ENCODE assay signal across 10 mouse cellular contexts in genomic region chr12:112823221-112823620, GRCm38 (mm10). TPM values are rescaled to one million over a fixed set of nuclear protein-coding genes. Genes with fewer than 3 reads are reported as not detected.
A peak's percentile ranks its signal among the peaks of the same experiment; 100 is the strongest.
DNase-seq lines count a peak whose midpoint lies in the region; ATAC-seq lines count a peak whose summit lies in the region.
"Had no signal": no experiment of that assay in that cellular context is flagged by ENCODE, and none has a peak within 500 bp of the region (broad histone marks: within the 10 kb centered on the region; RNA-seq: fewer than 3 reads in every experiment).

No protein-coding gene starts in this region.

- H3K27me3 ChIP-seq in forebrain, embryonic 12.5 days: no peaks in the 10 kb centered on the region
- no peaks in the 10 kb centered on the region for H3K27me3 ChIP-seq in forebrain, embryonic 11.5 days (ENCODE audit: control insufficient read depth, insufficient read depth, low read length)
- H3K27me3 ChIP-seq in neural tube, embryonic 11.5 days (ENCODE audit: control insufficient read depth, insufficient read depth, low read length): no peaks in the 10 kb centered on the region

- DNase-seq in forebrain, embryonic 11.5 days (ENCODE audit: low spot score): no peak
- peak; percentile 1 for DNase-seq in neural tube, embryonic 11.5 days (ENCODE audit: low spot score)
- DNase-seq in neural tube, embryonic 10.5 days (ENCODE audit: extremely low spot score, low spot score): no peak
- DNase-seq in thymus, postnatal 4 days: peak; percentile 58
- no peak for DNase-seq in urinary bladder, postnatal 14 days (ENCODE audit: low spot score)
- no peak for DNase-seq in testis, postnatal 14 days (ENCODE audit: low spot score)
- DNase-seq: adrenal gland, adult 2 months had no signal

- WGBS in forebrain, embryonic 12.5 days: 87% methylated on average over 4 of the region's 4 CpGs
- WGBS in forebrain, embryonic 11.5 days: 90% methylated on average over 4 of the region's 4 CpGs
- 89% methylated on average over 4 of the region's 4 CpGs for WGBS in neural tube, embryonic 11.5 days

- H3K4me2 ChIP-seq in forebrain, embryonic 12.5 days: no peak overlapping the region
- H3K4me2 ChIP-seq in forebrain, embryonic 11.5 days (ENCODE audit: low read depth, low read length, severe bottlenecking): no peak overlapping the region
- no peak overlapping the region for H3K4me2 ChIP-seq in neural tube, embryonic 11.5 days (ENCODE audit: low read depth)

- no peaks in the 10 kb centered on the region for H3K9me3 ChIP-seq in forebrain, embryonic 12.5 days
- no peaks in the 10 kb centered on the region for H3K9me3 ChIP-seq in forebrain, embryonic 11.5 days (ENCODE audit: control insufficient read depth, low read length)
- H3K9me3 ChIP-seq in neural tube, embryonic 11.5 days (ENCODE audit: control insufficient read depth, low read length): no peaks in the 10 kb centered on the region

- peaks cover 88% of the 10 kb centered on the region for H3K36me3 ChIP-seq in forebrain, embryonic 12.5 days (replicated peaks)
- H3K36me3 ChIP-seq in forebrain, embryonic 11.5 days (ENCODE audit: control insufficient read depth, insufficient read depth, low read length): peaks cover 22% of the 10 kb centered on the region
- peaks cover 20% of the 10 kb centered on the region for H3K36me3 ChIP-seq in neural tube, embryonic 11.5 days (ENCODE audit: control insufficient read depth, insufficient read depth, low read length)

- H3K4me1 ChIP-seq in forebrain, embryonic 12.5 days: peaks cover 55% of the 10 kb centered on the region
- H3K4me1 ChIP-seq in forebrain, embryonic 11.5 days (replicated peaks; ENCODE audit: control insufficient read depth, insufficient read depth, low read length): peaks cover 14% of the 10 kb centered on the region
- H3K4me1 ChIP-seq in neural tube, embryonic 11.5 days (ENCODE audit: control insufficient read depth, insufficient read depth, low read length): peaks cover 12% of the 10 kb centered on the region

- H3K9ac ChIP-seq in forebrain, embryonic 12.5 days: peak overlapping the region; percentile 17; the same call in 1 of the 2 replicates
- no peak overlapping the region for H3K9ac ChIP-seq in forebrain, embryonic 11.5 days (ENCODE audit: low read length)
- no peak overlapping the region for H3K9ac ChIP-seq in neural tube, embryonic 11.5 days (ENCODE audit: low read length)

- H3K27ac ChIP-seq in forebrain, embryonic 12.5 days: no peak overlapping the region
- no peak overlapping the region for H3K27ac ChIP-seq in forebrain, embryonic 11.5 days (ENCODE audit: low read depth, low read length)
- no peak overlapping the region for H3K27ac ChIP-seq in neural tube, embryonic 11.5 days (ENCODE audit: low read depth, low read length)

- ATAC-seq in forebrain, embryonic 12.5 days (ENCODE audit: low FRiP score): no peak
- no peak for ATAC-seq in forebrain, embryonic 11.5 days (replicated peaks; ENCODE audit: low FRiP score)
- no peak for ATAC-seq in neural tube, embryonic 11.5 days (ENCODE audit: insufficient read depth, low FRiP score, low TSS enrichment)
- ATAC-seq in megakaryocyte progenitor cell, adult 5-6 weeks (replicated peaks; ENCODE audit: poor library complexity): 0 out of 2 replicates have a peak, but pooled peaks have one; percentile 24

- no peak overlapping the region for H3K4me3 ChIP-seq in forebrain, embryonic 12.5 days (replicated peaks)
- no peak overlapping the region for H3K4me3 ChIP-seq in forebrain, embryonic 11.5 days (ENCODE audit: low read depth, low read length)
- no peak overlapping the region for H3K4me3 ChIP-seq in neural tube, embryonic 11.5 days (ENCODE audit: low read depth, low read length)

RNA-seq across cellular contexts. Expression of gene Cdca4, which starts 6.0 kb away (rescaled TPM):
- 144 and 149 TPM in 2 replicates for polyA plus RNA-seq in forebrain, embryonic 12.5 days (2016; fragmentation: Nextera tagmentation; extraction: Ambion mirVana)
- polyA plus RNA-seq in forebrain, embryonic 11.5 days (2014; fragmentation: Nextera tagmentation; extraction: Ambion mirVana): 170 and 180 TPM in 2 replicates
- polyA plus RNA-seq in neural tube, embryonic 11.5 days (2014; fragmentation: Nextera tagmentation; extraction: Ambion mirVana): 165 and 173 TPM in 2 replicates
- total RNA-seq in megakaryocyte progenitor cell, adult 5-6 weeks (2015): 64.3 and 68.9 TPM in 2 replicates
- total RNA-seq in megakaryocyte progenitor cell, adult 5-6 weeks (2017): 56.8 and 63.6 TPM in 2 replicates

RNA-seq across cellular contexts. Expression of gene Clba1, which starts 14.5 kb away (rescaled TPM):
- polyA plus RNA-seq in forebrain, embryonic 12.5 days (2016; fragmentation: Nextera tagmentation; extraction: Ambion mirVana): 13.7 and 15.6 TPM in 2 replicates
- polyA plus RNA-seq in forebrain, embryonic 11.5 days (2014; fragmentation: Nextera tagmentation; extraction: Ambion mirVana): 12.5 and 15.3 TPM in 2 replicates
- 13.6 and 14.0 TPM in 2 replicates for polyA plus RNA-seq in neural tube, embryonic 11.5 days (2014; fragmentation: Nextera tagmentation; extraction: Ambion mirVana)
- total RNA-seq in megakaryocyte progenitor cell, adult 5-6 weeks (2015): 0.39 and 0.52 TPM in 2 replicates
- 0.87 and 1.0 TPM in 2 replicates for total RNA-seq in megakaryocyte progenitor cell, adult 5-6 weeks (2017)

RNA-seq across cellular contexts. Expression of gene Ahnak2, which starts 20.8 kb away (rescaled TPM):
- polyA plus RNA-seq in forebrain, embryonic 12.5 days (2016; fragmentation: Nextera tagmentation; extraction: Ambion mirVana): 0.05 and 0.19 TPM in 2 replicates
- polyA plus RNA-seq in forebrain, embryonic 11.5 days (2014; fragmentation: Nextera tagmentation; extraction: Ambion mirVana): 0.08 and 0.16 TPM in 2 replicates
- 0.26 and 0.61 TPM in 2 replicates for polyA plus RNA-seq in neural tube, embryonic 11.5 days (2014; fragmentation: Nextera tagmentation; extraction: Ambion mirVana)
- total RNA-seq in megakaryocyte progenitor cell, adult 5-6 weeks (2015): not detected in 2 replicates
- total RNA-seq in megakaryocyte progenitor cell, adult 5-6 weeks (2017): not detected in 2 replicates

RNA-seq across cellular contexts. Expression of gene Gpr132, which starts 44.8 kb away (rescaled TPM):
- polyA plus RNA-seq in forebrain, embryonic 12.5 days (2016; fragmentation: Nextera tagmentation; extraction: Ambion mirVana): not detected in 2 replicates
- polyA plus RNA-seq in forebrain, embryonic 11.5 days (2014; fragmentation: Nextera tagmentation; extraction: Ambion mirVana): not detected in 2 replicates
- polyA plus RNA-seq in neural tube, embryonic 11.5 days (2014; fragmentation: Nextera tagmentation; extraction: Ambion mirVana): not detected in 2 replicates
- 11.4 and 14.1 TPM in 2 replicates for total RNA-seq in megakaryocyte progenitor cell, adult 5-6 weeks (2015)
- total RNA-seq in megakaryocyte progenitor cell, adult 5-6 weeks (2017): 5.7 and 6.1 TPM in 2 replicates
- polyA plus RNA-seq: hindbrain, embryonic 11.5 days had no signal

Comparison
In these comparisons a context has a peak if more than half of its experiments do, and no peak if none do; other contexts are left out.
1. DNase-seq: peak in neural tube, embryonic 11.5 days (single experiment) and thymus, postnatal 4 days (single experiment); none in forebrain, embryonic 11.5 days (single experiment), neural tube, embryonic 10.5 days (single experiment), urinary bladder, postnatal 14 days (single experiment) and testis, postnatal 14 days (single experiment).